Mouse (Mus musculus): ENCODE results near the gene Socs7.
"Not testable (repeated sequence)": the region's sequence is repeated elsewhere in the genome, so short reads cannot be mapped to it uniquely, and the experiment has no call there.

The Socs7 gene

DNA sequence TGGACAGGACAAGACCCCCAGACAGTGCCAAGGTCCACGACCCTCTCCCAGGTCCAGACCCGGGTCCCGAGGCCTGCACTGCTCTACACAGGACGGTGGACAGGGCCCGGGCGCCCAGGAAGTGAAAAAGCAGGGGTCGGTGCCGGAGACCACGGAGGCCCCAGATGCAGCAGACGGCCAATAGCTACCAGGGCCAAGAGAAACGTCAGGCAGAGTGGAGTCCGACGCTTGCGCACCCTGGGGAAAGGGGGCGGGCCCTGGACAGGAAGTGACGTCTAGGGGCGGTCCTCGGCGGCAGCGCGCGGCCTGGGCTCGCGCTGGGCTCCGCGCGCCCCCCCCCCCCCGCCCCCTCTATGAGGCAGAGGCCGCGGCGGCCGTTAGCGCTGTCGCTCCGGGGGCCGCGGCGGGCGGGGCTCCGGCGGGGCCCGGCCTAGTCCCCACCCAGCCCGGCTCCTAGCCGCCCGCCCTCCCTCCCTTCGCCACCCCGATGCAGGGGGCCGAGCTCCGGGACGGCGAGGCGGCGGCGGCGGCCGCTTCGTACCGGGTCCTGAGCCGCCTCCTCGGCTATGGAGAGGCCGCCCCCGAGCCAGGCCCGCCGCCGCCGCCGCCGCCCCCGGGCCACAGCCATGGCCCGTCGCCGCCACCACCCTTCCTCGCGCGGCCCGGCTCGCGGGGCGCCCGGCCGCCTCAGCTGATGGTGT lies at the start of gene Socs7:
Socs7 (plus strand) TSS at position 604 of the 701 bp plus-strand sequence.
- DNase-seq (ENCODE audit: low read depth, low spot score), result peak; percentile 75

DNA sequence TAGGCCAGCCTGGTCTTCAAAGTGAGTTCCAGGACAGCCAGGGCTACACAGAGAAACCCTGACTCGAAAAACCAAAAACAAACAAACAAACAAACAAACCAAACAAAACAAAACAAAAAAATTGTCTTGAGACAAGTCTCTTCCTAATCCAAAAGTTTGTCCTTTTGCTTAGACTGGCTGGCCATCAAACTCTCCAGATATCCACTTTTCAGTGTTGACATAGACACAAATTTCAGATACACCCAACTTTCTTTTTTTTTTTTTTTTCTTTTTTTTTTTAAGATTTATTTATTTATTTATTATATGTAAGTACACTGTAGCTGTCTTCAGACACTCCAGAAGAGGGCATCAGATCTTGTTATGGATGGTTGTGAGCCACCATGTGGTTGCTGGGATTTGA lies 49.5 kb upstream of the Socs7 start:
- not testable (repeated sequence) for DNase-seq (ENCODE audit: low read depth, low spot score)

DNA sequence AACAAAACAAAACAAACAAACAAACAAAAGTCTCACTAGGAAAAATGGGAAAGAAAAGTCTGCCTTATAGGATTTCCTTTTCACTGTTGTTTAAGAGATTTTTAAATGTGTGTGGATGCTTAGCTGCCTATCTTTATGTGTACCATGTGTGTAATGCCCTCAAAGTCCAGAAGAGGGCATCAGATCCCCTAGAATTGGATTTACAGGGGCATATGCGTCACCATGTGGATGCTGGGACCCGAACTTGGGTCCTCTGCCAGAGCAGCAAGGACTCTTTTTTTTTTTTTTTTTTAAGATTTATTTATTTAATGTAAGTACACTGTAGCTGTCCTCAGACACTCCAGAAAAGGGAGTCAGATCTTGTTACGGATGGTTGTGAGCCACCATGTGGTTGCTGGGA lies 48.2 kb upstream of the Socs7 start:
- no peak for DNase-seq (ENCODE audit: low read depth, low spot score)

DNA sequence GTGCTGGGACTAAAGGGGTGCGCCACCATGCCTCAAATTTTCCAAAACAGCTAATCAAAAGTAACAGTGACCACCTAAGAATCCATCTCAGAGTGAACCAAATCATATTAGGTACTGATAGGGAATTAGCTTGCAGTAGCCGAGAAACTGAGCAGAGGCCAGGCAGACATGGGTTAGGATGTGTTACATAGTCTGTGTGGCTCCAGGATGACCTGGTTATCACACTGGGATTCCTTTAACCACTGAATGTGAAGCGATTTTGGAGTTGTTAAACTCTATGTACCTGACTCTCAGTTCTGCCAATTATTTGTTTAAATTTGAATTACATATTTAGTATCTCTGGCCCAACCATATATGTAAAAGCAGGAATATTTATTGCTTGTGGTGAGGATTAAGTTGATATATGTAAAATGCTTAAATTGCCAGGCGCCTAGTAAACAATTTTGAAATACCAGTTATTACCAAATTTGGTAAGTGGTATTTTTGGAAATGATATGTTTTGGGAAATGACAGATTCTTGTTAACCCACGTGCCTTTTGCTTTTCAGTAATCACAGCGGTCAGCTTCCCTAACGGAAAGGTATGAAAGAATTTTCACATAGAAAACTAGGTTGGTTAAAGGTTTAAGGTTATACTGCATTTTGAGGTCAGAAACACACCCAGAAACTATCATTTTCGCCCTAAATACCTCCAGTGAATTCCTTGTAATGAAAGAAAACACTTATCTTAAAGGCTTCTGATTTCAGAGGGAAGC lies 47.4 kb upstream of the Socs7 start:
- DNase-seq (ENCODE audit: low read depth, low spot score), result no peak

DNA sequence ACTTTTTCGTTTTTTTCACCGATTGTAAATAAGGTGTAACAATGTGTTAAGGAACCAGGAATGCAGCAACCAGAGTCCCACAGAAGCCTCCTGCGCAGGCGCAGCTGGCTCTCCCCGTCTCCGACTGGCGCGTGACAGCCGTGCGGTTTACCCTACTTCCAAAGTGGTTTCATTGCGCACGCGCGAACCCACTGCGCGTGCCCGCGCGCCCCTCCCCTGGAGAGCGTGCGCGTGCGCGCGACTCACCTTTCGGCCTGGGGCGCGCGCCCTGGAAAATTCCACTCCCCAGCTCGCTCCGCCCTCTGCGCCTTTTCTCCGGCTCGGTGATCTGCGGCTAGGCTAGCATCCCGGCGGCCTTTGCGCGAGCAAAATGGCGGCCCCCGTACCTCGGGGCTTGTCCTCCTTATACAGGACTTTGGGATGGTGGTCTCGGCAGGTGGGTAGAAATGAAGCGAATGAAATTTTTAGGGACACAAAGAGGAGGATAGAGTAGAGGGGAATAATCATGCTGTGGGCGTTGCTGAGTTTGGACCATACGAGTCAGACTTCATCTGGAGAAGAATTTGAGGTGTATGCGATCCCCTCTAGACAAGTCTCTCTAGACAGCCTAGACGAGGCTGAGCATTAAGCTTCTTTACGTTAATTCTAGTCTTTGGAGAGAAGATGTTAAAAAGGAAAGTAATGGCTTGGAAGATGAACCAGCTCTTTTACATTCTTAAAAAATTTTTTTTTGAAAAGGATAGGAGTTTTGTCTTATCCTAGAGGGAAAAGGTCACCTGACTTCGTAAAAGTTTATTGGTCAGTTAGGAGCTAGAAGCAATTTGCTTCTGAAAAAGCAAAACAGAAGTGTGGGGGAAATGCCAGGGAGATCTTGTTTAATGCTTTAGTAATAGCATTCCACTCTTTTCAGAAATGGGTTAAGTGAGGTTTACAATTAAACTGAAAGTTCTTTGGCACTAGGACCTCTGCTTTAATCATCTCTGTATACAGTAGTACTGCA lies 46.5 kb upstream of the Socs7 start, which contains the start of gene Mrpl45:
Mrpl45 (plus strand) TSS at position 213 of the 1,000 bp plus-strand sequence.
- peak; percentile 99 for DNase-seq (ENCODE audit: low read depth, low spot score)

DNA sequence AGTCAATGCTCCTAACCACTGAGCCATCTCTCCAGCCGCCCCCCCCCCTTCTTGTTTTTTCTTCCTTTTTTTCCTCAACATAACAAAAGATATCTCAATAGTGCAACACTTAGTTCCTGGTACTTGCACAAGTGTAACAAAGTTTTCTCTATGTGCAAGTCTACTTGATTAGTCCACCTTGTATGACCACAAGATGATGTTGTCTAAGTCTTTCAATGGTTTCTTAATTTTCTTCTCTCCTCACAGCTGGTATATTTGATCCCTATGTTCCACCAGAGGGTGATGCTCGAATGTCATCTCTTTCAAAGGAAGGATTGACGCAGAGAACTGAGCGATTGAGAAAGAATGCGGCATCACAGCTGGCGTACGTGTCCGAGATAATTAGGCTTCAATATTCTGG lies 41.2 kb upstream of the Socs7 start:
- DNase-seq (ENCODE audit: low read depth, low spot score), result no peak

DNA sequence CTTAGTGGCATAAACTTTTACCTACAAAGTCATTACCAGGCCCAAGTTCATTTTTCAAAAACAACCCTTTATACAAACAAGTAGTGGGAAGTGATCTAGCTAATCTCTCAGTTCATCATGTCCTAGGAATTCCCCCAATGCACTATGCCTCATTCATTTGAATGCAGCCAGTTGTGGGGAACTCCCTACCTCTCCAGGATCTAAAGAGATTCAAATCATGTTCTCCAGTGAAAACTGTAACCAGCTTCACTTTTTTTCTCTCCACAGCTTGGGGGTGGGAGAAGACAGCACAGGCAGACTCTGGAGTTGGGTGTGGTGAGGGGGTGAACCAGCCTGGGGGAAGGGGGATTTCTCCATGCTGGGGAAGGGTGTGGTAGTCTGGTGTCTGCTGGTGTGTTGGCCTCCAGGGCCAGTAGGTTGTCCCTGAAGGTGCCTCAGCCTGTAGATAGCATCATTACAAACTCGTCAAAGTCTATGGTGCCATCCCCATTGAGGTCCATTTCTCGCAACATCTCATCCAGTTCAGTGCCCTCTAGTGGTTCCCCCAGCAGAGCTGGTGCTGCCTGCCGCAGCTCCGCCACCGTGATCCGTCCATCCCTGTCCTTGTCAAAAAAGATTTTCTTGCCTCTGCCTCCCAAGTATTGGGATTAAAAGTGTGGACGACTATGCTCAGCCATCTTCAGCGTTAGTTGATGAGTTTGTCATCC lies 40.3 kb upstream of the Socs7 start:
- not testable (repeated sequence) for DNase-seq (ENCODE audit: low read depth, low spot score)

DNA sequence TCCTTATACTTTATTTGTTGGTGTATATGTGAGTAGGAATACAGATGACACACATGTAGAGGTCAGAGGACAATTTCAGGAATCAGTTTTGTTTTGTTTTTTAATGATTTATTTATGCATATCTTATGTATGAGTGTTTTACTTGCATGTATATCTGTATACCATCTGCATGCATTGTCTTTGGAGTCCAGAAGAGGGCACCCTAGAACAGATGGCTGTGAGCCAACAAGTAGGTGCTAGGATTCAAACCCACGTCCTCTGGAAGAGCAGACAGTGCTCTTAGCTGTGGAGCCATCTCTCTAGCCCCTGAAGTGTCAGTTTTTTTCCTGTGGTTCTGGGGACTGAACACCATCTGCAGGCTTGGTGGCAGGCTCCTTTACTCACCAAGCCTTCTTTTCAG lies 37.1 kb upstream of the Socs7 start:
- DNase-seq (ENCODE audit: low read depth, low spot score), result no peak

DNA sequence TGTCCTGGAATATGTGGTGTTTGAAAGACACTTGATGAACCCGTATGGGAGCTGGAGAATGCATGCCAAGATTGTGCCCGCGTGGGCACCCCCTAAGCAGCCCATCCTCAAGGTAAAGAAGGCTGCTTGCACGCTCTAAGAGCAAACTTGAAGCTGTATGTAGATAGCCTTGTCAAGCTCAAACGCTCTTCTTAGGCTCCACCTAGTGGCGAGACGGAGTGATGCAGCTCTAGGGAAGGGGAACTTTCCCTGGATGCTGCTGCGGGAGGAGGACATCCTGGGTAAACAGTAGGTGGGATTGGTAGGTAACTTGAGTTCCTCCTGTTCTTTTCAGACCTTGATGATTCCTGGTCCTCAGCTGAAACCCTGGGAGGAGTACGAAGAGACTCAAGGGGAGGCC lies 34.2 kb upstream of the Socs7 start:
- peak; percentile 54 for DNase-seq (ENCODE audit: low read depth, low spot score)

DNA sequence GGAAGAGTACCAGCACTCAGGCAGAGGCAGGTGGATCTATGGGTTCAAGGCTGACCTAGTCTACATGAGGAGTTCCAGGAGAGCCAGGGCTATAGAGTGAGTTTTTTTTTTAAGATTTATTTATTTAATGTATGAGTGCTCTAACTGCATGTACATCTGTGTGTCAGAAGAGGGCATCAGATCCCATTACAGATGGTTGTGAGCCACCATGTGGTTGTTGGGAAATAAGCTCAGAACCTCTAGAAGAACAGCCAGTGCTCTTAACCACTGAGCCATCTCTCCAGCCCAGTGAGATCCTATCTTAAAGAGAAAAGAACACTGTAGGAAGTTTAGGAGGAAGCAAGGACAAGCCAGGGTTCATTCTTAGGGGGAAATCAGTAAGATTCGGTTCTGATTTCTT lies 32.0 kb upstream of the Socs7 start:
- DNase-seq (ENCODE audit: low read depth, low spot score), result no peak

DNA sequence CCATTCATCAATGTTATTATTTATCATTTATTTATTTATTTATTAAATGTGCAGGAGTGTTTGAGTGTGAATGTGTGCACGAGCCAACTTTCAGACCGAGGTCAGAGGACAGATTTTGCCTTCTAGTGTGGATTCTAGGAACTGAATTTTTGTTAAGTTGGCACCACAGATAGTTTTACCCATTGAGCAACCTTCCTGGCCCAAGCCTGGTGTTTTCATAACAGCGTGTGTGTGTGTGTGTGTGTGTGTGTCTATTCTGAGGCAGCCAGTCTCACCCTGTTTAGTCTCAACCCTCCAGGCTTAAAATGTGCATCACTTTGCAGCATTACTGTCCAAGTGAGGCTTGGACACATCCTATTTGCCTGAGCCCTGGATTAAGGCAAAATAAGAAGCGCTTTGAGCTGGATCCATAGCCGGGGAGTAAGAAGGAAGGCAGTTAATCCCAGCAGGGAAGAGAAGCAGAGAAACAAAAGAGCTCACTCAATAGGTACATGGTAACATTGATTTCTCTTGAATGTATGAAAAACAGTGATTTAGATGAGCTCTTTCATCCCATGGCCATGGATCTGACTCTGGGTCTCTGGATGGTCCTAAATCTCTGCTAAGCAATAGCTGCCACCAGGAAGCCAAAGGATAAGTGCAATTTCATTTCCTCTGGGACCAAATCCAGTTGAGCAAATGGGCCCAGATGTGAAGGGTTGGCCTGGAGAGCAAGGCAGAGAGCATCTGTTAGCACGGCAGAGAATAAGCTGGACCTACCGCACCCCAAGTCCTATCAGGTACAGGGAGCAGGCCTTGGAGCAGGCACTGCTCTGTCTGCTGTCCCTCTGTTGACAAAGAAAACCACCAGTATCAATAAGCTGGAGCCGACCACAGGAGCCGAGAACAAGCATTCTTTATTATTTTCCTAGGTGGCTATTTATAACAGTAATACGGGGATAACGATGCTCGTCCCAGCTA lies 30.8 kb upstream of the Socs7 start:
- no peak for DNase-seq (ENCODE audit: low read depth, low spot score)

DNA sequence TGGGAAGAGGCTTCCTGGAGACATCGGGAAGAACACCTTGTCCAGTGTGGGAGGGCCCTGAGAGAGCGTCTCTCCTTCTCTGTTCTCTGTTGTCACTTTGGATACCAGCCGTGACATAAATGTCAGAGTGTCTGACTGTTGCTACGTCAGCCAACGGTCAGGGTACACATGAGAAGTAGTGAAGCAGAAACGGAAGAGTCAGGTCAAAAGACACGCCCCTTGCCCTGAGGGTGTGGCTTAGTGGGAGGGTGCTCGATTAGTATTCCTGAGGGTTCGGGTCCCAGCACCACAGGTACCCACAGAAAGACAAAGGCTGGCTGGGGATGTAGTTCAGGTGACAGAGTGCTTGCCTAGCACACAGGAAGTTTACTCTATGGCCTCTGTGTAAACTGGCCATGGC lies 29.3 kb upstream of the Socs7 start:
- DNase-seq (ENCODE audit: low read depth, low spot score), result no peak

DNA sequence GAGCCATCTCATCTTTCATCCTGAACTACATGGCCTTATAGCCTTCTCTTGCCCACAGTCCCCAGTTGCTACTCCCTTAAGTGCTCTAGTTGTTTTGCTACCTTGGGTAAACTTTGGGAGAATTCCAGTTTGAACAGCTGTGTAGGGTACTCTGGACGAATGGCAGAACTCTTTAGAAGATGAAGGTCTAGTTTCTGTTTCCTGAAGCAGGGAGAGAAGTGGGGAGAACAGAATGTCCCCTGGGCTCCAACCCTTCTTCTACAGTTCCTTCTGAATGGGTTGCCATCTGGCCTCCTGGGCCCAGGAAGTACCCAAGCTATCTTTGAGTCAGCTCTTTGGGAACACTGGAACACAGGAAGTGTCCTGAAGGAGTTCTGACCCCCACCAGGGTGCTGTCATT lies 28.5 kb upstream of the Socs7 start:
- DNase-seq (ENCODE audit: low read depth, low spot score), result no peak

DNA sequence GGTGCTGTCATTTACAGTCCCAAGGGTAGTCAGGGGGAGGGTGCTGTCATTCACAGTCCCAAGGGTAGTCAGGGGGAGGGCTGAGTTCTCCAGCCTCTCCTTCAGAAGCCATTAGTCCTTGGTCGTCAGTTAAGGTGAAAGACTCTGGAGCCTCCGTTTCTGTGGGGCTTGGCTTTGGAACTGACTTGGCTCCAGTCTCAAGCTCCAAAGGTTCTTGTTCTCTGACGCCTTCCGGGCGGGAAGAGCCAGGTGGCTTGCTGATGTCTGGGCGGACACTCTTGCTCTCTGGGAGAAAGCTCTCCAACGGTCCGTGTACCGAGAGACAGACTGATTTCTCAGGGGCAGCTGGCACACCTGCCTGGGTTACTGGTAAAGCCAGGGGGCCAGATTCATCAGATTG lies 28.0 kb upstream of the Socs7 start:
- no peak for DNase-seq (ENCODE audit: low read depth, low spot score)

DNA sequence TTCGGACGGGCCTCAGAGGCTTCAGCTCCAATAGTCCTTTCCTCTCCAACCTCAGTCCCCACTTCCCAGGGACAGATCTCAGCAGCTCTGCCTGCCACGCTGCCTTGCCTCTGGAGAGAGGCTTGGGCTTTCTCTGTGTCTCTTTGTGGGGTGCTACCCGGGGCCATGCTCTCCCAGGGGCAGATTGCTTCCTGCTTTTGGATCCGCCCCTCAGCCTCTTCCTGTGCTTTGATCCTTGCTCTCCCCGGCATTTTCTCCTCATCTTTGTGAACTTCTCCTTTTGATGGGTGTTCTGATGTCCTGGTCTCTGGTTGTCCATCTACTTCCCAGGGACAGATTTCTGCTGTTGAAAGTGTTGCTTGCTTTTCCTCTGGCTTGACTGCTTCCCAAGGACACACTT lies 26.1 kb upstream of the Socs7 start:
- no peak for DNase-seq (ENCODE audit: low read depth, low spot score)

DNA sequence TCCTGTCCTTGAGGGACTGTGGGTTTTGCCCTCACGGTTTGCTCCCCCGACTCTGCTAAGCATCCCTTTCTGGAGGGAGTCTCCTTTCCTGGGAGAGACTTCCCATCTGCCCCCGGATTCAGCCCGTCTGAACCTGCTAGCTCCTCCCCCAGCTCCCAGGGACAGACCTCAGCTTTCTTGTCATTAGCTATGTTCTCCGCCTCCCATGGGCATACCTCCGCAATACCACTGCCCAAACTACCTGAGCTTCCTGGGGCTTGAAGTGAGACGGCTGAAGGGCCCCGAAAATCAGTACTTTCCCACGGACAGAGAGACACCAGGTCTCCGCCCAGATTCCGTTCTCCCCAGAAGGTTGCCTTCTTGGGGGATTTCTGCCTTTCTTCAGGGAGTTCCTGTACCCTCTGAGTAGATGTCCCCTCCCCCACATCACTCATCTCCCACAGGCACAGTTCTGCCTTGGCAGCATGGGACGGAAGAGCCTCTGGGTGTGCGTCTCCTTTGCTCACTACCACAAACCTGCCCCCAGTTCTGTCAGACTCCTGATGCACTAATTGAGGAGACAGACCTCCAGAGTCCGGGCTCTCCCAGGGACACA lies 25.5 kb upstream of the Socs7 start:
- DNase-seq (ENCODE audit: low read depth, low spot score), result no peak

DNA sequence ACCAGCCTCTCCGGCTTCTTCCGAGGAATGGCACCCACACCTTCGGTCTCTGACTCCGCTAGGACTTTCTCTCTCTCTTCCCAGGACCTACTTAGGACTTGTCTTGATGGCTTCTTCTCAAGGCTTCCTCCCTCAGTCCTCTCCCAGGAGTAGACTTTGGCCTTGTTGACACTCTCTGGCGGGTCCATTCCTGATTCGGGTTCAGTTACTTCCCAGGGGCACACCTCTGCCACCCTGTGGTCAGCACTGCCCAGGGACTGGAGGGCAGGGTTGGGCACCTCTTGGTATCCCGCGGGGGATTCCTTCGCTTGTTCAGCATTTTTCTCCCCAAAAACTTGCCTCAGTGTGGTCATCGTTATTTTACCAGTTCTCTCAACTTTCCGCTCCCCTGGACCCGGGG lies 25.0 kb upstream of the Socs7 start:
- no peak for DNase-seq (ENCODE audit: low read depth, low spot score)

DNA sequence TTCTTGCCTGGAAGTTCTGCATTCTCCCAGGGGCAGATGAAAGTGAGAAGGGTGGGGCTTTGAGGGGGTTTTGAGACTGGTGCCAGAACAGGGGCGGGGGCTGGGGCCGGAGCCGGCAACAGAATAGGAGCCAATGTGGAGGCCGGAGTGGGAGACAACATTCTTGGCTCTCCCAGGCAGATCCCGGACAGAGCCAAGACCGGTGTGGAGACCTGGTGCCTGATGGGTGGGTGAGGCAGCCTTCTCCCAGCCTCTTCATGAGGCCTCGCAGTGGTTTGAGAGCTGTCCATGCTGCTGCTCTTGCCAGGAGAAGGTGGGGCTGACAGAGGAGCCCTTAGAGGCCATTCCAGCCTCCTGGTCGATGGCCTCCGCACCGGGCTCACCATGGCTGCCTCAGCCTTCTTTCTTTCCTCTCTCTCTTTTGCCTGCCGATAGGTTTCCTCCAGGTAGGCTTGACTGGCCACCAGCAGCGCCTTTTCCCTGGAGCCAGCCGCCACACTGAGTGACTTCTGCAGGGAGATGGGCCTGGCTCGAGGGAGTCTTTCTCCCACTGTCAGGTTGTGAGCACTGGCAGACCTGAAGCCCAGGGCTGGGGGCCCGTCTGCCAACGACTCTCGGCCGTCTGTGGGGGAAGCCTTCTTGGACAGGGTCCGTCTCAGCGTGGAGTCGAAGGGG lies 23.9 kb upstream of the Socs7 start:
- no peak for DNase-seq (ENCODE audit: low read depth, low spot score)

DNA sequence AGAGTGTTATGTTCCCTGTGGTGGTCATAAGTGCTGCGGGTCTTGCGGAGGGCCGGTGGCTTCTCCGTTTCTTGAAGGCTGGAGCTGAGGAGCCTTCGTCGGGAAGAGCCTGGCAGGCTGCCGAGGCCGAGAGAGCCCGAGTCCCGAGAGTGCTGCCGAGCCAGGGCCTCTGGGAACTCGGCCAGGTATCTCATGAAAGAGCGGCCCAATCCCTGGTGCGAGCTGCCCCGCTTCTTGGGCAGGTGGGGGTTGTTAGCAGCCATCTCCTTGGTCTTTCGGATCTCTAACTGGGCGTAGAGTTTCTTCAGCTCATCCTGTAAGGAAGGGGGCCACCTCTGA lies 23.4 kb upstream of the Socs7 start:
- no peak for DNase-seq (ENCODE audit: low read depth, low spot score)
